ENCODE assay signal across 10 mouse cellular contexts in genomic region chrX:152781720-152782403, GRCm38 (mm10). TPM values are rescaled to one million over a fixed set of nuclear protein-coding genes. Genes with fewer than 3 reads are reported as not detected.
DNase-seq lines count a peak whose midpoint lies in the region; ATAC-seq and TF ChIP-seq lines count a peak whose summit lies in the region.
"Had no signal": no experiment of that assay in that cellular context is flagged by ENCODE, and none has a peak within 500 bp of the region (broad histone marks: within the 10 kb centered on the region; RNA-seq: fewer than 3 reads in every experiment).

Gene Gpr143, plus strand, starts transcription at chrX:152781921.

- H3K4me3 ChIP-seq in forebrain, postnatal 0 days (ENCODE audit: low read depth, low read length), result peak within 1 kb of the TSS; percentile 14
- H3K4me3 ChIP-seq: erythroblast, embryonic 14.5 days had no signal

- no peaks in the 10 kb centered on the region for H3K27me3 ChIP-seq in forebrain, postnatal 0 days (ENCODE audit: insufficient read depth, low read length)

- 35% methylated on average over 26 of the region's 26 CpGs for WGBS in forebrain, postnatal 0 days

- H3K27ac ChIP-seq in forebrain, postnatal 0 days (ENCODE audit: low read depth, low read length), result no peak within 1 kb of the TSS

- H3K36me3 ChIP-seq in forebrain, postnatal 0 days (ENCODE audit: insufficient read depth), result no peaks in the 10 kb centered on the region

- H3K9me3 ChIP-seq in forebrain, postnatal 0 days (ENCODE audit: low read length), result no peaks in the 10 kb centered on the region

- no peaks in the 10 kb centered on the region for H3K4me1 ChIP-seq in forebrain, postnatal 0 days (ENCODE audit: insufficient read depth)

- peak; percentile 4 to 5 for DNase-seq in cerebellum, postnatal 25 days
- DNase-seq in cerebellum, adult 11 months, result no peak
- DNase-seq in ZHBTc4 (ENCODE audit: low read depth, low spot score), result peak; percentile 44
- peak; percentile 1 for DNase-seq in forebrain, postnatal 0 days
- peak; percentile 32 for DNase-seq in kidney, adult 9 months
- peak; percentile 54 for DNase-seq in lung, postnatal 36 days
- DNase-seq in testis, postnatal 14 days (ENCODE audit: low spot score), result peak; percentile 5
- no peak for DNase-seq in left cerebral cortex, adult 8-10 months (ENCODE audit: low spot score in 2 of 2)

- H3K9ac ChIP-seq in forebrain, postnatal 0 days, result peak within 1 kb of the TSS; percentile 22; the same call in 1 of the 2 replicates

- peak within 1 kb of the TSS; percentile 40 for H3K4me2 ChIP-seq in forebrain, postnatal 0 days (ENCODE audit: low read depth)

- no peak for TF ChIP-seq CTCF in forebrain, postnatal 0 days (IDR thresholded peaks at IDR 0.05; ENCODE audit: low read depth)

- ATAC-seq in forebrain, postnatal 0 days, result peak; percentile 48

RNA-seq across cellular contexts. Expression of gene Gpr143, which starts in this region (rescaled TPM):
- total RNA-seq in forebrain, postnatal 0 days (2014; rRNA removed), result not detected in 2 replicates
- 0.18 TPM in 1 of 2 replicates, not detected in the other for polyA plus RNA-seq in forebrain, postnatal 0 days (2015; fragmentation: Nextera tagmentation; extraction: Ambion mirVana)
- under 1 TPM in 1 of 4 experiments, not detected in 3; 0.40 TPM for total RNA-seq in left cerebral cortex, adult 8-10 months (2022)
- polyA plus RNA-seq: C2C12; erythroblast, embryonic 14.5 days had no signal

Comparison
In these comparisons a context has a peak if more than half of its experiments do, and no peak if none do; other contexts are left out.
1. DNase-seq: peak in cerebellum, postnatal 25 days (2 of 2), ZHBTc4 (single experiment), kidney, adult 9 months (single experiment), lung, postnatal 36 days (single experiment) and testis, postnatal 14 days (single experiment); none in cerebellum, adult 11 months (single experiment) and left cerebral cortex, adult 8-10 months (0 of 2).
2. Peak in DNase-seq, ATAC-seq, H3K4me3 ChIP-seq, H3K9ac ChIP-seq and H3K4me2 ChIP-seq in forebrain, postnatal 0 days; RNA of the gene not detected or under 1 TPM.